Mouse (Mus musculus) layer of hippocampus, adult 2 months (tissue): ENCODE results near the gene Csdc2. TPM values are rescaled to one million over a fixed set of nuclear protein-coding genes. Genes with fewer than 3 reads are reported as not detected.

ENCODE experiments used
- DNase-seq, 2 experiments: peaks; one replicate each; pipeline ENCODE4 v3.0.0; 2022; ENCODE audit warnings: low spot score in 2 of 2
- H3K27ac ChIP-seq: fragments of 200-600 bp; 2 replicates; pipeline ENCODE4 v1.8.1; 2022
- H3K4me3 ChIP-seq: fragments of 200-600 bp; 2 replicates; pipeline ENCODE4 v1.8.1; 2022; ENCODE audit warnings: mild to moderate bottlenecking
- CTCF ChIP-seq: fragments of 200-600 bp; conservative IDR thresholded peaks from 2 replicates; pipeline ENCODE4 v1.8.1; 2022; ENCODE audit warnings: antibody characterized with exemption, mild to moderate bottlenecking, moderate library complexity
- total RNA-seq, 2 experiments: library from RNA; stranded (reverse); gene quantifications; 2 replicates each; pipeline ENCODE4 v1.2.3; 2021

Csdc2 gene
- total RNA-seq, 2 experiments from 2014 or later = 75.2 to 81.8 TPM

- Histone ChIP-seq H3K27ac (no peak overlapping the region), H3K4me3 (no peak overlapping the region)
- DNase-seq = no peak
- no peak for TF ChIP-seq CTCF
Observed at GRCm38 (mm10) chr15:81993992-81994391, 57.4 kb downstream of the Csdc2 start.

Other genes with a start within 250 kb of the Csdc2 start
- gene Chadl, start 239.5 kb upstream of the Csdc2 start, total RNA-seq = 10 to 100 TPM; 11.7 to 12.3 TPM
- 100 to 1,000 TPM; 140 to 145 TPM for gene Zc3h7b, start 191.7 kb upstream of the Csdc2 start, total RNA-seq
- gene Rangap1, start 191.2 kb upstream of the Csdc2 start, total RNA-seq = 100 to 1,000 TPM; 149 to 162 TPM
- gene Tef, start 134.3 kb upstream of the Csdc2 start, total RNA-seq = 100 to 1,000 TPM; 273 to 304 TPM
- 10 to 100 TPM; 28.6 to 38.4 TPM for gene Tob2, start 78.0 kb upstream of the Csdc2 start, total RNA-seq
- gene Phf5a, start 64.8 kb upstream of the Csdc2 start, total RNA-seq = 10 to 100 TPM; 33.0 to 36.8 TPM
- gene Aco2, start 64.5 kb upstream of the Csdc2 start, total RNA-seq = 100 to 1,000 TPM; 442 to 446 TPM
- gene Polr3h, start 10.5 kb upstream of the Csdc2 start, total RNA-seq = 10 to 100 TPM; 44.8 to 51.4 TPM
- 100 to 1,000 TPM; 214 to 224 TPM for gene Pmm1, start 24.2 kb downstream of the Csdc2 start, total RNA-seq
- not detected for gene 1700029P11Rik, start 43.8 kb downstream of the Csdc2 start, total RNA-seq
- 10 to 100 TPM; 20.6 to 26.3 TPM for gene Xrcc6, start 51.1 kb downstream of the Csdc2 start, total RNA-seq
- gene Desi1, start 97.1 kb downstream of the Csdc2 start, total RNA-seq = 100 to 1,000 TPM in 1 of 2 experiments, 10 to 100 TPM in 1; 93.9 to 106 TPM
- 100 to 1,000 TPM; 105 to 111 TPM for gene Snu13, start 110.8 kb downstream of the Csdc2 start, total RNA-seq
- not detected for gene 4930407I10Rik, start 122.4 kb downstream of the Csdc2 start, total RNA-seq
- under 1 TPM; 0.26 to 0.44 TPM for gene Mei1, start 133.2 kb downstream of the Csdc2 start, total RNA-seq
- 10 to 100 TPM; 10.2 to 15.4 TPM for gene Ccdc134, start 191.2 kb downstream of the Csdc2 start, total RNA-seq
- 100 to 1,000 TPM; 162 to 165 TPM for gene Srebf2, start 210.4 kb downstream of the Csdc2 start, total RNA-seq